Mouse (Mus musculus): ENCODE results near the gene Olfr672.
"Not testable (repeated sequence)": the region's sequence is repeated elsewhere in the genome, so short reads cannot be mapped to it uniquely, and the experiment has no call there.

GRCm38 (mm10) chr7:105033836-105034235 is 32.0 kb upstream of the Olfr672 start:
- TF ChIP-seq EP300 (IDR thresholded peaks at IDR 0.05; ENCODE audit: insufficient read depth, low read depth, low read length); CTCF (IDR thresholded peaks at IDR 0.05): not testable (repeated sequence)
